In genomic region chr9:102675922-102676321, GRCm38 (mm10) we compare ENCODE assay signal across 18 mouse cellular contexts. TPM values are rescaled to one million over a fixed set of nuclear protein-coding genes. Genes with fewer than 3 reads are reported as not detected.
"Had no signal": no experiment of that assay in that cellular context is flagged by ENCODE, and none has a peak within 500 bp of the region (broad histone marks: within the 10 kb centered on the region; RNA-seq: fewer than 3 reads in every experiment).

No protein-coding gene starts in this region.

- H3K27ac ChIP-seq: midbrain, embryonic 10.5 days; midbrain, embryonic 12.5 days; neural tube, embryonic 12.5 days had no signal

- DNase-seq: lung, adult 18-20 months; lung, embryonic 14.5 days; lung, postnatal 10 days; midbrain, embryonic 14.5 days; retina, postnatal 1 day; right cerebral cortex, adult 18-20 months; right cerebral cortex, postnatal 25 days; right cerebral cortex, postnatal 4 days; spleen, adult 18-20 months; thymus, adult 18-20 months; thymus, postnatal 14 days; thymus, postnatal 36 days had no signal

- ATAC-seq: midbrain, embryonic 16.5 days had no signal

- H3K9me3 ChIP-seq: midbrain, embryonic 10.5 days; midbrain, embryonic 12.5 days; neural tube, embryonic 12.5 days had no signal

- H3K4me2 ChIP-seq: lung, embryonic 14.5 days; midbrain, embryonic 12.5 days; neural tube, embryonic 12.5 days had no signal

- H3K9ac ChIP-seq: lung, embryonic 14.5 days; midbrain, embryonic 12.5 days; neural tube, embryonic 12.5 days had no signal

- H3K36me3 ChIP-seq: midbrain, embryonic 10.5 days; midbrain, embryonic 12.5 days; neural tube, embryonic 12.5 days had no signal

- H3K27me3 ChIP-seq: midbrain, embryonic 12.5 days; neural tube, embryonic 12.5 days had no signal

- H3K4me1 ChIP-seq: neural tube, embryonic 12.5 days had no signal

- H3K4me3 ChIP-seq: midbrain, embryonic 10.5 days; midbrain, embryonic 12.5 days; myocyte; neural tube, embryonic 12.5 days had no signal

RNA-seq across cellular contexts. Expression of gene Amotl2, which starts 40.5 kb away (rescaled TPM):
- total RNA-seq: megakaryocyte-erythroid progenitor cell, adult 5-6 weeks had no signal
